Mouse (Mus musculus): Measurements from ENCODE around the gene Pfas. TPM values are rescaled to one million over a fixed set of nuclear protein-coding genes. Genes with fewer than 3 reads are reported as not detected.
"Not testable (repeated sequence)": the region's sequence is repeated elsewhere in the genome, so short reads cannot be mapped to it uniquely, and the experiment has no call there.

Gene Pfas
- total RNA-seq, 2 experiments from 2014 or later = 77.9 to 101 TPM

- ATAC-seq (replicated peaks; ENCODE audit: low FRiP score, low TSS enrichment, poor library complexity, severe bottlenecking) = no peak
Observed at GRCm38 (mm10) chr11:69016755-69017154, 8.5 kb upstream of the Pfas start.

DNA sequence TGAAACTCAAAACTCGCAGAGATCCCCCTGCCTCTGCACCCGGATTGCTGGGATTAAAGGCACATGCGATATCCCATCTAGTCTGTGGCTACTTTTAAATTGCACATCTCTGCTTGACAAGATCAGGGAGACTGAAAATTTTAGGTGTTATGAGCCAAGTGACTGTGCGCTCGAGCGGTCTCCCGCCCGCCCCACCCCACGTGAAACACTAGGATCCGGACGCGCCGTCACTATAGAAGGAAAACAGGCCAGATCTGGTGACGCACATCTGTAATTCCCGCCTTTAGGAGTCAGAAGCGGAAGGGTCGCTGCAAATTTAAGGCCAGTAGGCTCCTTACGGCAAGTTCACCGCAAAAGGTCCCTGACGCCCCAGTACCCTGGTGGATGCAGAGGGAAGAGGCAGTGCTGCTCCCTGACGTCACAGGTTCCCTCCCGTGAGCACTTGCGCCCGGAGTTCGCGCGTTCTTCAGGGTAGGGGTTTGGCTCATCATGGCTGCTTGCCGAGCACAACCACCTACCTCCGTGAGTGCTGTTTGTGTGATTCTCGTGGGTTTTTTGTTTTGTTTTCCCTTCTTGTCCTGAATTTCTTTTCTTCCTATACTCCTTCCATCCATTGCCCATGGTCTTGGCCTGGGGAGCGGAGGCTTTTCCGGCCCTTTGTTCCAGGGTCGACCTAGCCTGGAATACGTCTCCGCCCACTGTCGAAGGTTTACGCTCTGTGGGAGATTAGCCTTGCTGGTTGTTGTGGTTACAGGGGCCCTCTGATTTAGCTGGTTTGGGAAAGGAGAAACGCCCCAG lies 7.6 kb upstream of the Pfas start, which contains the start of gene Ctc1:
Gene Ctc1 (plus strand): TSS at position 268 of the 798 bp plus-strand sequence.
- ATAC-seq (replicated peaks; ENCODE audit: low FRiP score, low TSS enrichment, poor library complexity, severe bottlenecking) = peak; percentile 94

- ATAC-seq (replicated peaks; ENCODE audit: low FRiP score, low TSS enrichment, poor library complexity, severe bottlenecking) = peak; percentile 78
Observed at GRCm38 (mm10) chr11:69012071-69012601, 3.9 kb upstream of the Pfas start.

DNA sequence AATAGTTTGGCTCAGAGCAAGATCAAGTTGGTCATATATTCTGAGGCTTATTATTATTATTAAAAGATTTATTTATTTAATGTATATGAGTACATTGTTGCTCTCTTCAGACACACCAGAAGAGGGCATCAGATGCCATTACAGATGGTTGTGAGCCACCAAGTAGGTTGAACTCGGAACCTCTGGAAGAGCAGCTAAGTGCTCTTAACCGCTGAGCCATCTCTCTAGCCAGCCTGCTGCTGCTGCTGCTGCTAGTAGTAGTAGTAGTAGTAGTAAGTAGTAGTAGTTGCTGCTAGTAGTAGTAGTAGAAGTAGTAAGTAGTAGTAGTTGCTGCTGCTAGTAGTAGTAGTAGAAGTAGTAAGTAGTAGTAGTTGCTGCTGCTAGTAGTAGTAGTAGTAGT lies 3.2 kb upstream of the Pfas start:
- ATAC-seq (replicated peaks; ENCODE audit: low FRiP score, low TSS enrichment, poor library complexity, severe bottlenecking) = not testable (repeated sequence)

DNA sequence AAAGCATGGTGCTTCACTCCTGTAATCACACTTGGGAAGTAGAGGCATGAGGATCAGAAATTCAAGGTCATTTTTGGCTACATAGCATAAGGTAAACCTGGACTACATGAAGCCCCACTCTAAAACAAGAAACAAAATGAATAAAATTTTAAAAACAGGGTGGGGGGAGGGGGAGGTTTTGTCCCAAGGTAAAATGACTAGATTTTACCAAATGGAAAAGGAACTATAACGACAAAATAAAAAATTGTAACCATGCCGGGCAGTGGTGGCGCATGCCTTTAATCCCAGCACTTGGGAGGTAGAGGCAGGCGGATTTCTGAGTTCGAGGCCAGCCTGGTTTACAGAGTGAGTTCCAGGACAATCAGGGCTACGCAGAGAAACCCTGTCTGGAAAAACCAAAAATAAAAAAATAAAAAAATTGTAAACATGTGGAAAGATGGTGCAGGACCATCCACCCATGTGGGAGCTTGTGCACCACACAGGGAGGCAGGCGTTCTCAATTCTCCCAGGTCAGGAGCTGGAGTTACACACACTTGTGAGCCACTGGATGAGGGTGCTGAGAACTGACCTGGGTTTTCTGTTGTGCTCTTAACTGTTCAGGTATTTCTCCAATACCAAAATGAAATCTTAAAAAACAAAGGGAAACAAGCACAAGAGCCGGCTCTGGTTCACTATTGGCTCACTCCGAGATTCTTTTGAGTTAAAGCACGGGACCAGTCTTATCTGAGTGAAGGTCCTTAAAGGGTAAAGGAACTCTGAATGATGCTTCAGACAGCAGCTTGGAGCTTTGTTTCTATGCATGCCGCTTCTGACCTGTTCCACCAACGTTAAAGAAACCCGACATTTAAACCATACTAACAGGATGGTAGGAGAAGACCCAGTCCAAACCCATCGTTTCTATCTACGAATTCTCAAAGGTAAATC lies 2.4 kb upstream of the Pfas start:
- ATAC-seq (replicated peaks; ENCODE audit: low FRiP score, low TSS enrichment, poor library complexity, severe bottlenecking) = no peak

GRCm38 (mm10) chr11:69009508-69009907 lies 1.2 kb upstream of the Pfas start:
- no peak for ATAC-seq (replicated peaks; ENCODE audit: low FRiP score, low TSS enrichment, poor library complexity, severe bottlenecking)

GRCm38 (mm10) chr11:69006575-69006974 lies 1.7 kb downstream of the Pfas start:
- ATAC-seq (replicated peaks; ENCODE audit: low FRiP score, low TSS enrichment, poor library complexity, severe bottlenecking) = not testable (repeated sequence)

DNA sequence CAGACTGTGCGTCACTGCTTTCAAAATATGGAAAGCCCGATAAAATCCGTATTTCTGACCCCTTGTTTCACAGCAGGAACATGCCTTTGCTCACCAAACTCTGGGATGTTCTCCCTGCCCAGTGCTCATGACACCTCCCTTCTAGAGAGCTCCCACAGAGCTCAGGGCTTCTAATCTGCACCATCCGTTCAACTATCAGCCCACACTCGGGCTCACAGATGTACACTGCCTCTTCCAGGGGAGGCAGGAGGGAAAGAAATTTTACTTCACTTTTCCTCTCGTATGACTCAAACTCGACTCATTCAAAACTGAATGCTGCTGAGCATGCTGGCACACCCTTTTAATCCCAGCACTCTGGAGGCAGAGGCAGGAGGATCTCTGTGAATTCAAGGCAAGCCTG lies 3.1 kb downstream of the Pfas start:
- peak; percentile 68 for ATAC-seq (replicated peaks; ENCODE audit: low FRiP score, low TSS enrichment, poor library complexity, severe bottlenecking)

- no peak for ATAC-seq (replicated peaks; ENCODE audit: low FRiP score, low TSS enrichment, poor library complexity, severe bottlenecking)
Observed at GRCm38 (mm10) chr11:69003592-69003991, 4.7 kb downstream of the Pfas start.

GRCm38 (mm10) chr11:69002782-69003181 lies 5.5 kb downstream of the Pfas start:
- ATAC-seq (replicated peaks; ENCODE audit: low FRiP score, low TSS enrichment, poor library complexity, severe bottlenecking) = not testable (repeated sequence)

- ATAC-seq (replicated peaks; ENCODE audit: low FRiP score, low TSS enrichment, poor library complexity, severe bottlenecking) = 0 out of 2 replicates have a peak, but pooled peaks have one; percentile 5
Observed at GRCm38 (mm10) chr11:68997080-68997479, 11.2 kb downstream of the Pfas start.

DNA sequence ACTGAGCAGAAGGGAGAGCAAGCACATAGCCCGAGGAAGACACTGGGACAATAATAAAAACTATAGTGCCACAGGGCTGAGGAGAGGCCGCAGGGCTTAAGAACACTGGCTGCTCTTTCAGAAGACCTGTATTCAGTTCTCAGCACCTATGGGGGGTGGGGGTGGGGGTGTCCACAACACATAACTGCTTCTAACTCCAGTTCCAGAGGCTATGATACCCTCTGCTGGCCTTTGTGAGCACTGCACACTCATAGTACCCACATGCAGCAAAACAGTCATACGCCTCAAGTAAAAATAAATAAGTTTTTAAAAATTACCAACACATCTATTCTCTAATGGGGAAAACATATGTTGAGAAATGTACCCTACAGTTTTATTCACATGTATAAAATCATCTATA lies 13.9 kb downstream of the Pfas start:
- ATAC-seq (replicated peaks; ENCODE audit: low FRiP score, low TSS enrichment, poor library complexity, severe bottlenecking) = 0 out of 2 replicates have a peak, but pooled peaks have one; percentile 42

GRCm38 (mm10) chr11:68993122-68993521 lies 15.1 kb downstream of the Pfas start:
- no peak for ATAC-seq (replicated peaks; ENCODE audit: low FRiP score, low TSS enrichment, poor library complexity, severe bottlenecking)

DNA sequence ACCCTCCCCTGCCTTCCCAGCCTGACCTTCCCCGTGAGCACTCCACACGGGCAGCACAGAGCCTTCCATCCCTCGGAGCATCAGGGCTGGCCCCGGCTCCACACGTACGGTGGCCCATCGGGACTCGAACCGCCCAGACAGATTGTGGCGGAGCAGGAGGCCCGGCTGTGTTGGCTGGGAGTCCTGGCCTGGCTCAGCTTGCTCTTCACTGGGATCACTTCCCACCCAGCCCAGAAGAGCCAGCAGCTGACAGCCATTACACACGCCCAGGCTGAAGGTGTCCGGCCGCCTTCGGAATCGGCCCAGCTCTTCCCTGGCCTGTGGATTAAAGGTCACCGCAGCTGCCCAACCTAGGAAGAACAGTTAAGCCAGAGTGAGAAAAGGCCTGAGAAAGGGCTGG lies 19.9 kb downstream of the Pfas start:
- ATAC-seq (replicated peaks; ENCODE audit: low FRiP score, low TSS enrichment, poor library complexity, severe bottlenecking) = no peak

GRCm38 (mm10) chr11:68987365-68987882 lies 20.8 kb downstream of the Pfas start:
- ATAC-seq (replicated peaks; ENCODE audit: low FRiP score, low TSS enrichment, poor library complexity, severe bottlenecking) = no peak

DNA sequence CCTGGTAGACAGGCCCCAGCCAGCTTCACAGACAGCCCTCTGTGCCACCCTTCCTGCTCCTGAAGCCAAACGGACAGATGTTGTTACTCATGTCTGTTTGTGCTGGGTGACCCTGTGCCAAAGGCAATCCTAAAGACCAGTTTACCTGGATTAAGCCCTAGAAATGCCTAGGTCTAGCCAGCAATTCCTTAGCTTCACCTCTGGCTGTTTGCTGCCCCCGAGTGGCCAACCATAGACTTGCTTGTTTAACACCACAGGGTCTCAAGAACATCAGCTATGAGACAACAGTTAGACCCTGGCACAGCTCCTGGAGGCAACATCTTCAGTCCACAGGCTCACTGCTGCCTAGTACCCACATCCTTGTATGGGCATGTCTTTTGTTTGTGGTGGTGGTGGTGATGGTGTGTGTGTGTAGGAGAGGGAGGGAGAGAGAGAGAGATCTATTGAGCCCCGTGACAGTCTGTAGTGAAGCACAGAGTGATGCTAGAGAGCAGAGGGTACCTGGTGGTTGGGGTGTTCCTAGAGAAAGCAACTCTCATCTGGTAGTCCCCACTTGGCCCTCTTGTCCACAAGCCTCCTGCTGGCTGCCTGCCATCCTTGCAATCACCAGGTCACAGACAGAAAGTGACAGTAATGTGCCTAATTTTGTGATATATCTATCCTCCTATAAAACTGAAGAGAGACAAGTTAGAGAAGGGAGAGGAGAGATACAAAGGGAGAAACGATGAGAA lies 25.5 kb downstream of the Pfas start:
- ATAC-seq (replicated peaks; ENCODE audit: low FRiP score, low TSS enrichment, poor library complexity, severe bottlenecking) = peak; percentile 60

DNA sequence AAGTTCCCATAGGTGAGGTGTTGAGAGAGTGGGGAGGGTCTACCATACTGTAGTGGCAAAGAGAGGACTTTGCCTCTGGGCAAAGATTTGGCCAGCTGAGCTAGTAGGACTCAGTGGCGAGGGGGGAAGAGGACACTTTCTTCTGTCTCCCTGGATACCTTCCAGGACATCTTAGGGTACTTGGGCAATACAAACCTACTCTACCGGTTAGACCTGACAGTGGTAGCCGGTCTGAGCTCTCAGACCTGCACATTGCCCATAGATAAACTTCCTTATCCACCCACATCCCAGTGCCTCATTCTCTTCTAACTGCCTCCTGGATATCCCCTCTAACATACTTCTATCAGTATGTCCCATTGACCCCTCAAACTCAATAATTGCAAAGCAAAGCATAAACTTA lies 27.3 kb downstream of the Pfas start:
- no peak for ATAC-seq (replicated peaks; ENCODE audit: low FRiP score, low TSS enrichment, poor library complexity, severe bottlenecking)

- peak; percentile 62 for ATAC-seq (replicated peaks; ENCODE audit: low FRiP score, low TSS enrichment, poor library complexity, severe bottlenecking)
Observed at GRCm38 (mm10) chr11:68979320-68979733, 28.9 kb downstream of the Pfas start.

GRCm38 (mm10) chr11:68975601-68976000 lies 32.7 kb downstream of the Pfas start:
- no peak for ATAC-seq (replicated peaks; ENCODE audit: low FRiP score, low TSS enrichment, poor library complexity, severe bottlenecking)
